Mouse (Mus musculus) bone marrow, adult 2 months (tissue): ENCODE results near the gene Kcnq5.

Experiments used
- CTCF ChIP-seq: fragments of 200-500 bp; IDR thresholded peaks from 2 replicates; pipeline ENCODE4 v1.5.1; 2011; ENCODE audit warnings: low read length, control low read depth; ENCODE audit not compliant: control insufficient read depth, insufficient read depth
- POLR2A ChIP-seq: fragments of 200-500 bp; IDR thresholded peaks from 2 replicates; pipeline ENCODE4 v1.6.1; 2011; ENCODE audit warnings: low read depth, mild to moderate bottlenecking, control low read depth, low read length, borderline replicate concordance; ENCODE audit not compliant: control insufficient read depth

- TF ChIP-seq POLR2A (no peak), CTCF (no peak)
Measured at GRCm38 (mm10) chr1:21883747-21884146, 78.0 kb downstream of the Kcnq5 start.
